Mouse (Mus musculus) layer of hippocampus, adult 18-20 months (tissue): ENCODE results near the gene Mid1. TPM values are rescaled to one million over a fixed set of nuclear protein-coding genes. Genes with fewer than 3 reads are reported as not detected.
A peak's percentile ranks its signal among the peaks of the same experiment; 100 is the strongest.

Experiments
- DNase-seq, 2 experiments: peaks; one replicate each; pipeline ENCODE4 v3.0.0; 2022; ENCODE audit warnings: low spot score in 2 of 2
- long read RNA-seq: library from polyadenylated mRNA; stranded (forward); transcript quantifications from one replicate; pipeline ENCODE4 v2.0.0, GENCODE M21; 2021
- total RNA-seq, 2 experiments: library from RNA; stranded (reverse); gene quantifications; 2 replicates each; pipeline ENCODE4 v1.2.3; 2021

Gene Mid1
- 10 to 100 TPM in 1 of 2 experiments, 1 to 10 TPM in 1; 5.8 to 12.4 TPM for total RNA-seq
- long read RNA-seq, partial matches to known transcripts, result 0 of 15 reads
- long read RNA-seq, other reads (novel, unspliced or antisense), result 15 of 15 reads

- DNase-seq, result no peak
These were observed at the start of gene Mid1 for GRCm38 (mm10) chrX:169685131-169685530. Gene Mid1, plus strand, starts transcription at chrX:169685199.

GRCm38 (mm10) chrX:169673056-169673455 is 11.9 kb upstream of the Mid1 start:
- no peak for DNase-seq

GRCm38 (mm10) chrX:169676313-169676712 is 8.7 kb upstream of the Mid1 start:
- DNase-seq, result no peak

GRCm38 (mm10) chrX:169685731-169686130 is 732 bp downstream of the Mid1 start:
- no peak for DNase-seq

- DNase-seq, result no peak
These were observed 6.2 kb downstream of the Mid1 start for GRCm38 (mm10) chrX:169691217-169691616.

- DNase-seq, result no peak
These were observed 6.7 kb downstream of the Mid1 start for GRCm38 (mm10) chrX:169691675-169692074.

GRCm38 (mm10) chrX:169692225-169692909 is 7.4 kb downstream of the Mid1 start:
- no peak for DNase-seq

- no peak for DNase-seq
These were observed 19.1 kb downstream of the Mid1 start for GRCm38 (mm10) chrX:169704016-169704602.

- DNase-seq, result no peak
These were observed 38.5 kb downstream of the Mid1 start for GRCm38 (mm10) chrX:169723511-169723910.

GRCm38 (mm10) chrX:169735387-169735969 is 50.5 kb downstream of the Mid1 start:
- DNase-seq, result no peak

GRCm38 (mm10) chrX:169758001-169758400 is 73.0 kb downstream of the Mid1 start:
- no peak for DNase-seq

GRCm38 (mm10) chrX:169779535-169779934 is 94.5 kb downstream of the Mid1 start, which contains the start of gene 4933400A11Rik:
Gene 4933400A11Rik, minus strand, starts transcription at chrX:169779635.
- no peak for DNase-seq

GRCm38 (mm10) chrX:169789702-169790101 is 104.7 kb downstream of the Mid1 start:
- DNase-seq, result no peak

- DNase-seq, result no peak
These were observed 107.9 kb downstream of the Mid1 start for GRCm38 (mm10) chrX:169792879-169793278.

GRCm38 (mm10) chrX:169794421-169794820 is 109.4 kb downstream of the Mid1 start:
- no peak for DNase-seq

GRCm38 (mm10) chrX:169794831-169795311 is 109.9 kb downstream of the Mid1 start:
- DNase-seq, result no peak

GRCm38 (mm10) chrX:169797148-169797547 is 112.1 kb downstream of the Mid1 start:
- DNase-seq, result no peak

GRCm38 (mm10) chrX:169798987-169799680 is 114.1 kb downstream of the Mid1 start:
- peak in 1 of 2 experiments; percentile 73 for DNase-seq

GRCm38 (mm10) chrX:169800238-169800637 is 115.2 kb downstream of the Mid1 start:
- DNase-seq, result no peak

GRCm38 (mm10) chrX:169805791-169806190 is 120.8 kb downstream of the Mid1 start:
- no peak for DNase-seq

- no peak for DNase-seq
These were observed 122.7 kb downstream of the Mid1 start for GRCm38 (mm10) chrX:169807744-169808143.
